Mouse (Mus musculus): Measurements from ENCODE around the gene Lilrb4a. TPM values are rescaled to one million over a fixed set of nuclear protein-coding genes. Genes with fewer than 3 reads are reported as not detected.

The Lilrb4a gene
- polyA plus RNA-seq, 1 experiment: 0.03 TPM

DNA sequence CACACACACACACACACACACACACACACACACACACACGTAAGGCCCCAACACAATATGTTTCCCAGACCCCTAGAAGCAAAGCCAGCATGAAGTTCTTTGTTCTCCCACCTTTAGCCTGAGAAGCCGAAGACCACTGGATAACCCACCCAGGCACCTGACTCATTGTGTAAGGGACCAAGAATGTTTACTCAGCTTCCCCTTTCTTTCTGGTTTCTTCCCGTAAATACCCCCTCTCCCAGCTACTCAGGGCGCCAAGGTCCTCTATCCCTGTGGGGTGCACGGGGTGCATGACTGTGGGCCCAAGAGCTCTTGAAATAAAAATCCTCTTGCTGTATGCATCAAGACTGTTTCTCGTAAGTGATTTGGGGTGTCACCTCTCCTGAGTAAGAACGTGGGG, 35.3 kb downstream of the Lilrb4a start:
- Histone ChIP-seq H3K4me1 (ENCODE audit: control insufficient read depth) (no peaks in the 10 kb centered on the region), H3K36me3 (ENCODE audit: control insufficient read depth) (no peaks in the 10 kb centered on the region), H3K9me3 (ENCODE audit: control insufficient read depth, low read length) (no peaks in the 10 kb centered on the region), H3K4me3 (replicated peaks) (no peak overlapping the region), H3K27me3 (ENCODE audit: control insufficient read depth) (no peaks in the 10 kb centered on the region)
- TF ChIP-seq TAL1 (IDR thresholded peaks at IDR 0.05; ENCODE audit: low read length): no peak
- no peak for TF ChIP-seq GATA1 (IDR thresholded peaks at IDR 0.05; ENCODE audit: low read length)

DNA sequence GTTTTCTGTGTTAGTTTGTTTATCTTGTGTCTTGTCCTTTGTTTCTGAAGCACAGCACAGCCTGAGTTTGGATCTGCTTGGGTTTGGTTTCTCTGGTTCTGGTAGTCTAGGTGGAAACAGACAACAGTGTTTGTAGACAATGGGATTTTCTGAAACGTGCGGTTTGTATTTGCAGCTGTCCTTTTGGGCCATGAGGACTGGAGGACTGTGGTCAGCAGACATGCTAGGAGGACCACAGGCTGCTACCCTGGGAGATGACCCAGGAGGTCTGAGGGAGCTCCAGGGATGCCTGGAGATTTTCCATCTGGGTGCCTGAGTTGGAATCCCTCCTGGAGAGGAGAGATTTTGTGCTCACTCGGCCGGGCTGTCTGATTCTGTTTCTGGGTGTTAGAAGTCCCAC, 35.9 kb downstream of the Lilrb4a start:
- Histone ChIP-seq H3K9me3 (ENCODE audit: control insufficient read depth, low read length) (no peaks in the 10 kb centered on the region), H3K4me1 (ENCODE audit: control insufficient read depth) (no peaks in the 10 kb centered on the region), H3K27me3 (ENCODE audit: control insufficient read depth) (no peaks in the 10 kb centered on the region), H3K4me3 (replicated peaks) (no peak overlapping the region), H3K36me3 (ENCODE audit: control insufficient read depth) (no peaks in the 10 kb centered on the region)
- TF ChIP-seq TAL1 (IDR thresholded peaks at IDR 0.05; ENCODE audit: low read length): no peak

DNA sequence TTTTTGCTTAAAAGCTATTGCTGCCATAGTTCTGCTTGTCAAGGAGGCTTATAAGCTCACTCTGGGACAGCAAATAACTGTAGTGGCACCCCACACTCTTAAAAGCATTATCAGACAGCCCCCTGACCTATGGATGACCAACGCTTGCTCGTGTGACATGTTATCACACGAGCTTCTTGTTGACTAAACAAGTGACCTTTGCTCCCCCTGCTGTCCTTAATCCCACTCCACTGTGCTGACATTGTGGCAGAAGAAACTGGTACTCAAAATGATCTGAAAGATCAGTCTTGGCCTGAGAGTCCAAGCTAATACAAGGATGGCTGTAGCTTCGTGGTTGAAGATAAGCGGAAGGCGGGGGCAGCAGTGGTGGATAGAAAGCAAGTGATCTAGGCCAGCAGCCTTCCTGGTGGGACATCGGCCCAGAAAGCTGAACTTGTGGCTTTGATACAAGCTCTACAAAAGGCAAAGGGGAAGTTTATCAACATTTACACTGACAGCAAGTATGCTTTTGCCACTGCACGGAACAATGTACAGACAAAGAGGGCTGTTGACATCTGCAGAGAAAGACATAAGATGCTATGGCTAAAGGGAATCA, 38.2 kb downstream of the Lilrb4a start:
- H3K9me3 ChIP-seq (ENCODE audit: control insufficient read depth, low read length): peaks cover 3% of the 10 kb centered on the region; the same call in 1 of the 2 replicates
- TF ChIP-seq GATA1 (IDR thresholded peaks at IDR 0.05; ENCODE audit: low read length): no peak
- TF ChIP-seq TAL1 (IDR thresholded peaks at IDR 0.05; ENCODE audit: low read length): no peak
- no peaks in the 10 kb centered on the region for H3K36me3 ChIP-seq (ENCODE audit: control insufficient read depth)
- H3K4me1 ChIP-seq (ENCODE audit: control insufficient read depth): no peaks in the 10 kb centered on the region
- no peaks in the 10 kb centered on the region for H3K27me3 ChIP-seq (ENCODE audit: control insufficient read depth)
- no peak overlapping the region for H3K4me3 ChIP-seq (replicated peaks)

DNA sequence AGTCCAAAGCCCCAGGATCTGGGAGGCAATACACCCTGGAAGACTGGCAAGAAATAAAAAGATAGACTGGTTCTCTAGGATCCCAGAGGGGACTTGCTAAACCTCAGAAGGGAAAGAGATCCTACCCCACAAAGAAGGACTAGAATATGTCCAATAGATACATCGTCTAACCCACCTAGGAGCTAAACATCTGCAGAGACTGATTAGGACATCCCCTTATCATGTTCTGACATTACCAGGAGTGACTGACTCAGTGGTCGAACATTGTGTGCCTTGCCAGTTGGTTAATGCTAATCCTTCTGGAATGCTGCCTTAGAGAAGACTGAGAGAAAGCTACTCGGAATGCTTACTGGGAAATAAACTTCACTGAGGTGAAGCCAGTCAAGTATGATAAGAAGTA, 38.7 kb downstream of the Lilrb4a start:
- no peak for TF ChIP-seq TAL1 (IDR thresholded peaks at IDR 0.05; ENCODE audit: low read length)
- TF ChIP-seq GATA1 (IDR thresholded peaks at IDR 0.05; ENCODE audit: low read length): no peak
- no peaks in the 10 kb centered on the region for H3K36me3 ChIP-seq (ENCODE audit: control insufficient read depth)
- no peak overlapping the region for H3K4me3 ChIP-seq (replicated peaks)
- peaks cover 3% of the 10 kb centered on the region; the same call in 1 of the 2 replicates for H3K9me3 ChIP-seq (ENCODE audit: control insufficient read depth, low read length)
- no peaks in the 10 kb centered on the region for H3K4me1 ChIP-seq (ENCODE audit: control insufficient read depth)
- H3K27me3 ChIP-seq (ENCODE audit: control insufficient read depth): no peaks in the 10 kb centered on the region

DNA sequence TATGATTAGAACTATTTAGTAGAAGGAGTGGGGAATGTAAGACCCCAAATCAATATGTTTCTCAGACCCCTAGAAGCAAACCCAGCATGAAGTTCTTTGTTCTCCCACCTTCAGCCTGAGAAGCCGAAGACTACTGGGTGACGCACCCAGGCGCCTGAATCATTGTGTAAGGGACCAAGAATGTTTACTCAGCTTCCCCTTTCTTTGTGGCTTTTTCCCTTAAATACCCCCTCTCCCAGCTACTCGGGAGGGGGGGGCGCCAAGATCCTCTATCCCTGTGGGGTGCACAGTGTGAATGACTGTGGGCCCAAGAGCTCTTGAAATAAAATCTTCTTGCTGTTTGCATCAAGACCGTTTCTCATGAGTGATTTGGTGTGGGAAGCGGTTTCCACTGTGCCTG, 40.1 kb downstream of the Lilrb4a start:
- TF ChIP-seq TAL1 (IDR thresholded peaks at IDR 0.05; ENCODE audit: low read length) (no peak), GATA1 (IDR thresholded peaks at IDR 0.05; ENCODE audit: low read length) (no peak)
- Histone ChIP-seq H3K27me3 (ENCODE audit: control insufficient read depth) (no peaks in the 10 kb centered on the region), H3K4me1 (ENCODE audit: control insufficient read depth) (no peaks in the 10 kb centered on the region), H3K4me3 (replicated peaks) (no peak overlapping the region), H3K9me3 (ENCODE audit: control insufficient read depth, low read length) (peaks cover 3% of the 10 kb centered on the region; the same call in 1 of the 2 replicates), H3K36me3 (ENCODE audit: control insufficient read depth) (no peaks in the 10 kb centered on the region)

Other genes starting within 250 kb of the Lilrb4a start
- gene Gm49339, start 10.3 kb upstream of the Lilrb4a start, polyA plus RNA-seq (2012): not detected in 2 replicates
- gene Lilr4b, start 10.3 kb upstream of the Lilrb4a start, polyA plus RNA-seq (2012): 0.08 TPM in 1 of 2 replicates, not detected in the other
- not detected in 2 replicates for gene Fam162b, start 99.6 kb downstream of the Lilrb4a start, polyA plus RNA-seq (2012)
- not detected in 2 replicates for gene Gprc6a, start 140.5 kb downstream of the Lilrb4a start, polyA plus RNA-seq (2012)
- not detected in 2 replicates for gene Rfx6, start 186.8 kb downstream of the Lilrb4a start, polyA plus RNA-seq (2012)